Mouse (Mus musculus): ENCODE results near the gene Il18.

DNA sequence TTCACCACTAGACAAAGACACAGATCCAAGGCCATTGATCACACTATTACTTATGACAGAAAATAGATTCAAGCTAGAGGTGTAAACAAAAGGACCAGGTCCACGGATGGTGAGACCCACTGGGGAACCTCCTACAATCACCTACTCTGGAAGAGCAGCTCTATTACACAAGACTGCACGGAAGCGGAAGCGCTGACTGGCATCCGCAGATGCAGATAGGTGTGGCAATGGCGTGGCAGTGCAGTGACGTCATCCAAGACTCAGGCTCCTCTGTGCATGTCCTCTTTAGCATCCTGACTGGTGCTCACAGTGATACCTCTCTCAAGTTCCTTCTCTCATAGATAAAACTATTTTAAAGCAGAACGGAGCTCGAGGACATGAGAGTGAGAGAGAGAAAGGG lies 38.3 kb downstream of the Il18 start:
- TF ChIP-seq CTCF (IDR thresholded peaks at IDR 0.05; ENCODE audit: extremely low read depth, insufficient read depth, insufficient read length, insufficient replicate concordance) (no peak), POLR2A (IDR thresholded peaks at IDR 0.05; ENCODE audit: low read depth, low read length) (no peak)

Data from spleen, adult 2 months (tissue).